Mouse (Mus musculus): ENCODE results near the gene Sox10.

- TF ChIP-seq CTCF (conservative IDR thresholded peaks at IDR 0.05; ENCODE audit: low read length) (no peak), POU5F1 (IDR thresholded peaks at IDR 0.05; ENCODE audit: borderline replicate concordance, low read length) (no peak)
Measured at GRCm38 (mm10) chr15:79185213-79185612, 20.2 kb upstream of the Sox10 start.

Measured in E14TG2a.4 (cell line).